Mouse (Mus musculus): ENCODE results near the gene Tex45.

Tex45 gene

GRCm38 (mm10) chr8:3485192-3485591, 14.5 kb downstream of the Tex45 start:
- no peak for DNase-seq (ENCODE audit: low read depth)

GRCm38 (mm10) chr8:3492901-3493844, 22.5 kb downstream of the Tex45 start, which contains the start of gene Zfp358:
Zfp358 (plus strand) TSS chr8:3493138.
- DNase-seq (ENCODE audit: low read depth), result peak; percentile 56

DNA sequence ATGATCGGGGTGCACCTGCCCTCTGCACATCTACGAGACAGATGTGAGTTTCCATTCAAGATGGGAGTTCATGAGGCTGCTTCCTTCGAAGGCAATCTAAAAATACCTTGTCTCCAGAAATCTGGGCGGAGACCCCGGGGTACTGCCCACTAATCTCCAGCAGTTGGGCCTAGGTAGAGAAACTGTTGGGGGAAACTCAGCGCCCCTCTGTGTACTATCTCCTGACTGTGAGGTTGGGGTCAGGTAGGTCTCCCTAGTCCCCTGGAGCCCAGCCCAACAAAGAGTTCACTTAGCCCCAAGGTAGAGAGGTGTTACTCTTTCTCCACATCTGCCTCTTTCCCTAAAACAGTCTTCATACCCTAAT, 23.2 kb downstream of the Tex45 start:
- DNase-seq (ENCODE audit: low read depth), result no peak

GRCm38 (mm10) chr8:3495578-3496427, 25.1 kb downstream of the Tex45 start:
- no peak for DNase-seq (ENCODE audit: low read depth)

GRCm38 (mm10) chr8:3496428-3496748, 25.7 kb downstream of the Tex45 start:
- no peak for DNase-seq (ENCODE audit: low read depth)

DNA sequence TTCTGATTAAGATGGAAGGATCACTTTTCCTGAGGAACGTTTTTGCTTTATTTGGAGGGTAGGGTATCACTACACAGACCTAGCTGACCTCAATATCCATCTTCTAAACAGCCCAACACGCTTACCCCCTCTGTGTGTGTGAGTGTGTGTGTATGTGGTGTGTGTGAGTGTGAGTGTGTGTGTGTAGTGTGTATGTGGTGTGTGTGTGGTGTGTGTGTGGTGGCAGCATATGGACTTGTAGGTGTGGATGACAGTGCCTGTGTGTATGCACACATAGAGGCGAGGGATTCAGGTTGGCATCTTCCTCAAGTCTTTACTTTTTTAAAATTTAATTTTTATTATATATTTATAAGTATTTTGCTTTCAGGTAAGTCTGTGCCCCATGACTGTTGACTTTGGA, 27.9 kb downstream of the Tex45 start:
- no peak for DNase-seq (ENCODE audit: low read depth)

- no peak for DNase-seq (ENCODE audit: low read depth)
Observed at GRCm38 (mm10) chr8:3499751-3500150, 29.1 kb downstream of the Tex45 start.

DNA sequence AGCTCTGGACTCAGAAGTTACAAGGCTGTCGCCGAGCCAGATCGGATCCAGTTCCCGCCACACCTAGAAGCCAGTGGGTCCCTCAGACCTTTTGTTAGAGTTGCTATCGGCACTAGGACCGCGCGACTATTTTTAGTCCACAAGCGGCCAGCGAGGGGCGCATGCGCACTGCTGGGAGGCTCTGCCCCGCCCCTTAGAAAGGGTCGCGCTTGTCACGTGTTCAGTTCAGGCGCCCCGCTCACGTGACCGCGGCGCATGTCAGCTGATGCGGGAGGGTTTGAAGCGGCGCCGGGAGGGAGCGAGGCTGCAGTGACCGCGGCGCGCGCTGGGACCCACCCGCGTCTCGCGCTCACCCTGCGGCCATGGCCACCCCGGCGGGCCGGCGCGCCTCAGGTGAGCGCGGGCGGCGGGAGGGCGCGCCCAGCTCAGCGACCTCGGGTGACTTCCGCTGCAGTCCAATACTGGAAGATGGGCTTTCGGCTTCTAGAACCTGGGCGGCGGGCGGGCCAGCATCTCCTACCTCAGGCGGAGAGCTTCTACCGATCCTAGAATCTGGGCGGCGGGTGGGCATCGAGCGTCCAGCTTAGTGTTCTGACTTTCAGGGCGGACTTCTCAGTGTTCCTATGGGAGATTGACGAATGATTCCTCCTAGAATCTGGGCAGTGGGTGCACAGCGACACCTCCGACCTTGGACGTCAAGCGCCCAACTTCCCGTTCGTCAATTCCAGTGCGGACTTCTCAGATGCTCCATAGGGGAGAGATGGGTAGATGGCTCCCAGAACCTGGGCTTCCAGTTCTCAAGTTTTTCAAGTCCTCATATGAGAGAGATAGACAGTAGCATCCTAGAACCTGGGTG, 29.8 kb downstream of the Tex45 start, which contains the start of gene Mcoln1:
Mcoln1 (plus strand) TSS at position 223 of the 856 bp plus-strand sequence.
- peak; percentile 97 for DNase-seq (ENCODE audit: low read depth)

- DNase-seq (ENCODE audit: low read depth), result peak; percentile 46
Observed at GRCm38 (mm10) chr8:3502217-3502616, 31.6 kb downstream of the Tex45 start.

DNA sequence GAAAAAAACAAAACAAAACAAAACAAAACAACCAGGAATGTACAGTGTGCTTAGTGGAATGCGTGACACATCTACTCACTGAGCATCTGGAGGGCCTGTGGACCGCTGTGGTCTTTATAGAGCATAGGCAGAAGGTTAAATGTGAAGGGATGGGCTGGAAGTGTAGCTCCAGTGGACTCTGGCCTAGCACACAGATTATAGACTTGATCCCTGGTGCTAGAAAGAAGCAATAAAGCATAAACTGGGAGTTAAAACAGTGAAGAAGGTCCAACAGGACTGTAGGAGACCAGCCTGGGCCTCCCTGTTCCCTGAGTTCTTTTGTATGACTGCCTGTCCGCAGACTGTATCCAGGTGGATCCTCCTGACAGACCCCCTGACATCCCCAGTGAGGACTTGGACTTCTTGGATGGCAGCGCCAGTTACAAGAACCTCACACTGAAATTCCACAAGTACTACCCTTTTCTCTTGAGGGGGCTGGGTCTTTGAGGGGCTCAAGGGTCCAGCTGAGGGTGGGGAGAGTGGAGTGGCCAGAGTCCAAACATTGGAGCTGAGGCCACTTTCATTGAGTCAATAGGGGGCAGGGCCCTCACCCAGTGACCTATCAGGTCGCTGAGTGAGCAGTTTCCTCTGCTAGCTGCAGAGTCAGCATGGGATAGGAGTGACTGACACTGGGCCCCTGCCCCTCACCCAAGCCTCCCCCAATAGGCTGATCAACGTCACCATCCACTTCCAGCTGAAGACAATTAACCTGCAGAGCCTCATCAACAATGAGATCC, 37.5 kb downstream of the Tex45 start:
- DNase-seq (ENCODE audit: low read depth), result no peak

GRCm38 (mm10) chr8:3514681-3515247, 44.1 kb downstream of the Tex45 start:
- no peak for DNase-seq (ENCODE audit: low read depth)

DNA sequence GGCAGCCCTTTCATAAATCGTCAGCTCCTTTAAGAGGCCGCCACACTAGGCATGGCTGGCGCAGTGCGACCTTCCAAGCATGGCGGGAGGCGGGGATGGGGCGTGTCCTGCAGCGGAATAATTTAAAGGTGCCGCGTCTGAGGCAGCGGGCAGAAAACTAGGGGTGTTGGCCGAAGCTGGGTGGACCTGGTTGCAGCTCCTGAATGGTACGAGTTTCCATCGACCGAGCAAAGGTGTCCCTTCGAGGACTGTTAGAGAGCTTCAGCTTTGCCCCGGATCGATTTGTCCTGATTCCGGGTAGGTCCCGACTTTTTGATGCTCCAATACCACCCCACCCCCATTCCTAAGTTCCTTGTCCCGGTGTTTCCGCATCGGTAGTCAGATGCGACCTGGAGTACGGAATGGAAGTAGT, 44.6 kb downstream of the Tex45 start, which contains the start of gene Pnpla6:
Pnpla6 (plus strand) TSS at position 125 of the 412 bp plus-strand sequence.
- DNase-seq (ENCODE audit: low read depth), result peak; percentile 76

- peak; percentile 45 for DNase-seq (ENCODE audit: low read depth)
Observed at GRCm38 (mm10) chr8:3515771-3516417, 45.2 kb downstream of the Tex45 start.

GRCm38 (mm10) chr8:3516450-3517116, 45.9 kb downstream of the Tex45 start:
- DNase-seq (ENCODE audit: low read depth), result peak; percentile 83

DNA sequence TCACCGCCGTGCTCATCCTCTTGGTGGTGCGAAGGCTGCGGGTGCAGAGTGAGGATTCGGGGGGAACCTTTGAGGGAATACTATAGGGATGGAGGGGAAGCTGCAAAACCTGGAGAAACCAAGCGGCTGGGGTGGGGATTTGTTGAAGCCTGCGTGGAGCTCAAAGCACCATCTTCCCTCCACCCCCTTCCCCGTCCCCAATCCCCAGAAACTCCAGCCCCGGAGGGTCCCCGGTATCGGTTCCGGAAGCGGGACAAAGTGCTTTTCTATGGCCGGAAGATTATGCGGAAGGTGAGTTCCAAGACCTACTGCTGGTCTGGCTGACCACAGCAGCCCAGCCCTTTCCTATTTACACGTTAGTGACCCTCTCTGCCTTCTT, 46.4 kb downstream of the Tex45 start:
- no peak for DNase-seq (ENCODE audit: low read depth)

DNA sequence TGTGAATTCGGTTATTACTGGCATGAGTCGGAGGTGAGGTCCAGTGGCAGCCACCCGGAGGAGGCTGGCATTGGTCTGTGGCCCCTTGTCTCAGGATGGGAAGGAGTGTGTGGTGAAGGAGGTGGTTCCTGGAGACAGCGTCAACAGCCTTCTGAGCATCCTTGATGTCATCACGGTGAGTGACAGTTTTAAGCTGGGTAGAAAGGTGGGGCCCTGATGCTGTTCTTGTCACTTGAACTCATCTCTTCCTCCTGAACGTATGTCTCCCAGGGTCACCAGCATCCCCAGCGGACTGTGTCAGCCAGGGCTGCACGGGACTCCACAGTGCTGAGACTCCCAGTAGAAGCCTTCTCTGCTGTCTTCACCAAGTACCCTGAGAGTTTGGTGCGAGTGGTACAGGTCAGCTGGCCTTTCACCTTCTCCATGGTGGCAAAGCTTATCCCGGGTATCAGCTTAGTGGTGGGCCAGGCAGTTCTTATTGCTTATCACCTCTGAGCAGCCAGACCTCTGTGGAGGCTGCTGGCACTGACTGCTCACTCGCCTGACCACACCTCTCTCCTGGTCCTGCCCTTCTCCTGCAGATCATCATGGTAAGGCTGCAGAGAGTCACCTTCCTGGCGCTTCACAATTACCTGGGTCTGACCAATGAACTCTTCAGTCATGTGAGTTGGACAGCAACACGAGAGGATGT, 51.5 kb downstream of the Tex45 start:
- no peak for DNase-seq (ENCODE audit: low read depth)

GRCm38 (mm10) chr8:3530816-3531215, 60.2 kb downstream of the Tex45 start:
- no peak for DNase-seq (ENCODE audit: low read depth)

DNA sequence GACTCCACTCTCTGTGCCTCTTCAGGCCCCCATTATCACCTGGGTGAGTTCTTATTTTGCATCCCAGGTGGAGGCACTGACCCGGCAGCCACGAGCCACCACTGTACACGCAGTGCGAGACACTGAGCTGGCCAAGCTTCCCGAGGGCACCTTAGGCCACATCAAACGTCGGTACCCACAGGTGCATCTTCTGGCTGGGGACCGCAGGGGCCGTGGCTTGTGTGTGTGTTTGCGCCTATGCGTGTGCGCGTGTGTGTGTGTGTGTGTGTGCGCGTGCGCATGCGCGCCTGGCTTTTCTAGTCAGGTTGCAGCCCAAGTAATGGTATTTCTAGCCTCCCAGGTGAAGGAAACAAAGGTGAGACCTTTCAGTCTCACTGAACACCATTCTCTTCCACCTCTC, 61.3 kb downstream of the Tex45 start:
- DNase-seq (ENCODE audit: low read depth), result no peak

Measured in 416B (cell line).